Mouse (Mus musculus): ENCODE results near the gene Cntrob. TPM values are rescaled to one million over a fixed set of nuclear protein-coding genes. Genes with fewer than 3 reads are reported as not detected.
"Not testable (repeated sequence)": the region's sequence is repeated elsewhere in the genome, so short reads cannot be mapped to it uniquely, and the experiment has no call there.

The Cntrob gene
- polyA plus RNA-seq, 1 experiment from 2014 or later: 18.6 TPM

DNA sequence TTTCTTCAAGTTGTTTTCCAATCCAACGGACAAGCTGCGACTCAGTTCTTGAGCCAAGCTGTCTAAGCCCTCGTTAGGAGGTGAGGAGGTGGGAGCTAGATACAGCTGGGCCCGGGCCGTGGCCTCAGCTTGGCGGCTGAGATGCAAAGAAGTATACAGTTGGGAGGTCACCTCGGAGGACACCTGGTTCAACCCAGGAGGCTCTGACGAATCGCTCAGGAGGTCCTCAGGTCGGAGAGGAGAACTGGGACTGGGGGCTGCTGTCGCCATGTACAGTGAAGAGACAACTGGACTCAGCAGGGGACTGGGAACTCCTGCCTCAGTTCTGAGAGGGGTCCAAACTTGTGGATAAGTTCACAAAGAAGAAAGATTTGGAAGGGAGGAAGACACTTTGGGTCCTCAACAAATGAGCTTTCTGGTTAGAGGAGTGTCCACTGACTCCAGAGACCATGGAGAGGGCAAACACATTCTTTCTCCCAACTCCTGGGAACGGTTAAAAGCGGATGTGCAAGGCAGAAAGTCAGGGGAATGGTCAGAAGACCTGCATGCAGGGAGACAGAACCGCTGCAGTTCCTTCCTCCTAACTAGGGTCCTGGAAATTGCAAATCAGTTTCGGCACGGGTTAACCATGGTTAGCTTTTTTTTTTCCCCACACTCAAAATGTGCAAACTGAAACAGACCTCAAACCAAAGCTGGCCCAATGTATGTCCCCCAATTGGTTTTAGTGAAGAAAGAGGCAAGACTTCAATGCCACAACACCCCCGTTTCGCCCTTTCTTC lies 693 bp downstream of the Cntrob start:
- Histone ChIP-seq H3K4me2 (peak overlapping the region; percentile 71), H3K4me1 (peaks cover 35% of the 10 kb centered on the region), H3K27me3 (replicated peaks) (0 out of 2 replicates have a peak, but pooled peaks cover 3% of the 10 kb centered on the region), H3K36me3 (peaks cover 16% of the 10 kb centered on the region; the same call in 1 of the 2 replicates), H3K4me3 (replicated peaks) (peak overlapping the region; percentile 63), H3K9me3 (no peaks in the 10 kb centered on the region), H3K9ac (peak overlapping the region; percentile 71; the same call in 1 of the 2 replicates), H3K27ac (peak overlapping the region; percentile 81)
- WGBS: 11% methylated on average over 18 of the region's 18 CpGs
- ATAC-seq (ENCODE audit: insufficient read depth, low FRiP score, low read depth): no peak

DNA sequence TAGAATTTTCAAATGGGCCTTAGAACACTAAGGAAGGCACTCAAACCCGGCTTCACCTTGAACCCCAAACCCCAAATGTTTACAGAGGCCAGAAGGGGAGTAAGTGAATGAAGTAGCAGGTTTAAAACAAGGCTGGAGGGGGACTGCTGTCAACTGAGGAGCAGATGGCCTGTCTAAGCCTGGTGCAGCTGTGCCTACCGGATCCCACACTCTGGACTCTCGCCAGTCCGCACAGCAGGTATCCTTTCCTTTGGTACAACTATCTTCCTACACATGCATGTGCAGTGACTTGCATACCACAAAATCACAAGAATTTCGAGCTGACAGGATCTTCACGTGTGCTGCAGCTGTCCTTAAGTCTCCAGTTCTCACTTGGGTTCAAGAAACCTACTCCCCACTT lies 1.6 kb downstream of the Cntrob start:
- ATAC-seq (ENCODE audit: insufficient read depth, low FRiP score, low read depth): no peak
- WGBS: 65% methylated on average over 6 of the region's 6 CpGs
- H3K36me3 ChIP-seq: peaks cover 19% of the 10 kb centered on the region; the same call in 1 of the 2 replicates
- no peaks in the 10 kb centered on the region for H3K9me3 ChIP-seq
- H3K4me1 ChIP-seq: peaks cover 35% of the 10 kb centered on the region
- no peaks in the 10 kb centered on the region for H3K27me3 ChIP-seq (replicated peaks)
- 0 out of 2 replicates have a peak overlapping the region, but pooled peaks have one; percentile 63 for H3K4me3 ChIP-seq (replicated peaks)
- H3K4me2 ChIP-seq: peak overlapping the region; percentile 71
- 0 out of 2 replicates have a peak overlapping the region, but pooled peaks have one; percentile 71 for H3K9ac ChIP-seq
- no peak overlapping the region for H3K27ac ChIP-seq

DNA sequence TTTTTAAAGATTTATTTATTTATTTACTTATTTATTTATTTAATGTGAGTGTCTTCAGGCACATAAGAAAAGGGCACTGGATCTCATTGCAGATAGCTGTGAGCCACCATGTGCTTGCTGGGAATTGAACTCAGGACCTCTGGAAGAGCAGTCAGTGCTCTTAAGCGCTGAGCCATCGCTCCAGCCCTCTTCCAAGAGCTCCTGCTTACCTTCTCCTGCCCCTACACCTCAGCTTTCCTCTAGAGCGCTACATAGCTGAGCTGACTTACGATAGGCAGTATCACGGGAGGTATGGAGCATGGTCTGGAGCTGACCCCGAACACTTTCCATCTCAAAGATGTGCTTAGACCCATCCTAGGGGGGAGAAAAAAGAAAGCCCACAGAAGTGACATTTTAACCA lies 2.0 kb downstream of the Cntrob start:
- Histone ChIP-seq H3K27me3 (replicated peaks) (no peaks in the 10 kb centered on the region), H3K9me3 (no peaks in the 10 kb centered on the region), H3K36me3 (peaks cover 19% of the 10 kb centered on the region; the same call in 1 of the 2 replicates), H3K27ac (no peak overlapping the region), H3K4me2 (0 out of 2 replicates have a peak overlapping the region, but pooled peaks have one; percentile 71), H3K4me1 (peaks cover 32% of the 10 kb centered on the region), H3K4me3 (replicated peaks) (no peak overlapping the region), H3K9ac (no peak overlapping the region)
- 93% methylated on average over 6 of the region's 6 CpGs for WGBS
- ATAC-seq (ENCODE audit: insufficient read depth, low FRiP score, low read depth): no peak

DNA sequence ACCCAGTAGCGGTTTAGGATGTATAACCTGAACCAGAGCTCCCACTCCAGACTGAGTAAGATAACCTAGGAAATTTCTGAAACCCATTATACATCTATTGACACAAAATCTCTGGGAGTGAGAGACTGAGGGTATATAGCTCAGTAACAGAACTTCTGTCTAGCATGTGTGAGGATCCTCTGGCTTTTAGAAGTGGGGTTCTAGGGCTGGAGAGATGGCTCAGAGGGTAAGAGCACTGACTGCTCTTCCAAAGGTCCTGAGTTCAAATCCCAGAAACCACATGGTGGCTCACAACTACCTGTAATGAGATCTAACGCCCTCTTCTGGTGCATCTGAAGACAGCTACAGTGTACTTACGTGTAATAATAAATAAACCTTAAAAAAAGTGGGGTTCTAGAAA lies 5.6 kb downstream of the Cntrob start:
- not testable (repeated sequence) for H3K4me2 ChIP-seq; H3K27ac ChIP-seq; H3K9ac ChIP-seq; H3K27me3 ChIP-seq (replicated peaks); ATAC-seq (ENCODE audit: insufficient read depth, low FRiP score, low read depth); H3K9me3 ChIP-seq; H3K4me3 ChIP-seq (replicated peaks)
- Histone ChIP-seq H3K4me1 (peaks cover 15% of the 10 kb centered on the region; the same call in 1 of the 2 replicates), H3K36me3 (peaks cover 19% of the 10 kb centered on the region; the same call in 1 of the 2 replicates)
- 88% methylated on average over 3 of the region's 3 CpGs for WGBS

DNA sequence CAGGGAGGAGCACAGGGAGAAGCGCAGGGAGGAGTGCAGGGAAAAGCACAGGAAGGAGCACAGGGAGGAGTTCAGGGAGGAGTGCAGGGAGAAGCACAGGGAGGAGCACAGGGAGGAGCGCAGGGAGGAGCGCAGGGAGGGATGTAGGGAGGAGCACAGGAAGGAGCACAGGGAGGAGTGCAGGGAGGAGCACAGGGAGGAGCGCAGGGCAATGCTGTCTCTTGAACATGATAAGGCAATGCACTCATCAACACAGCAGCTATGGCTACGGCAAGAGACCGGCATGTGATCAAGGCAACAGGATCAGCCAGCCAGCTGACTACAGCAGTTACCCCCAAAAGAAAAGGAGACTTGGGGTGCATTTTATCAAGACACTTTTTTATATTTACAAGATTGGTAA lies 7.2 kb downstream of the Cntrob start:
- Histone ChIP-seq H3K27ac (no peak overlapping the region), H3K27me3 (replicated peaks) (no peaks in the 10 kb centered on the region), H3K4me2 (no peak overlapping the region), H3K4me3 (replicated peaks) (no peak overlapping the region), H3K4me1 (no peaks in the 10 kb centered on the region), H3K36me3 (peaks cover 19% of the 10 kb centered on the region; the same call in 1 of the 2 replicates), H3K9ac (no peak overlapping the region), H3K9me3 (no peaks in the 10 kb centered on the region)
- no peak for ATAC-seq (ENCODE audit: insufficient read depth, low FRiP score, low read depth)
- WGBS: 96% methylated on average over 6 of the region's 6 CpGs

DNA sequence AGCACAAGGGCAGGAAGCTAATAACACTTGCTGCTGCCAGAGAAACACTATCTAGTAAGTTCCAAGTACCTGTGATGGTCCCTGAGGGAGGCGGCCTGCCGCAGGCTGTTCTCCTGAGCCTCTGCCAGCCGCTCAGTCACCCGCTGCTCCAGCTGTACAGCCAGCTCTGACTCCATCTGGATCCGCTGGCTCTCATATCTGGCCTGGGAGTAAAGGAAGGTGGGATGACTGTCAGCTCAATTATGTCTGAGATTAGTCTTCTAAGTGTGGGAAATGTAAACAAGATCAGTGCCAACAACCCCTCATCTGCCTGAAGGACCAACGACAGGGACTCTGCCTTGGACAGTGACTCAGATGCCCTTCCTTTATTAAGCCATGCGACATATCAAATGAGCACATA lies 12.3 kb downstream of the Cntrob start:
- no peak for ATAC-seq (ENCODE audit: insufficient read depth, low FRiP score, low read depth)
- no peak overlapping the region for H3K4me3 ChIP-seq (replicated peaks)
- H3K9me3 ChIP-seq: no peaks in the 10 kb centered on the region
- no peak overlapping the region for H3K27ac ChIP-seq
- no peak overlapping the region for H3K9ac ChIP-seq
- peaks cover 32% of the 10 kb centered on the region for H3K36me3 ChIP-seq
- WGBS: 81% methylated on average over 7 of the region's 7 CpGs
- no peaks in the 10 kb centered on the region for H3K27me3 ChIP-seq (replicated peaks)
- H3K4me2 ChIP-seq: no peak overlapping the region
- H3K4me1 ChIP-seq: no peaks in the 10 kb centered on the region

DNA sequence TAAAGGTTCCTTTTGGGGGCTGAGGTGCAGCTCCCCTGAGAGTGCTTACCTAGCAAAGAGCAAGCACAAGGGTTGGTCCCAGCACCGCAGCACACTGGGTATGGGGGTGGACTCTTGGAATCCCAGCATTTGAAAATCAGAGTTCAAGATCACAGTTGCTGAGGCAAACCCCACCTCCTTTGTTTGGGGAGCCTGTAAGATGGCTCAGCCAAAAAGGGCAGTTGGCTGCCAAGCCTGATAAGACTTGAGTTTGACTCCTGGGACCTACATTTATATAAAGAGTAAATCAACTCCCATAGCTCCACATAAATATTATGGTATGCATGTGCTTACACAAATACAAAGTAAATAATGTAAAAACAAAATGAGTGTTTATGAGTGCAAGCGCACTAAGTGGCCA lies 17.5 kb downstream of the Cntrob start:
- ATAC-seq (ENCODE audit: insufficient read depth, low FRiP score, low read depth): no peak
- Histone ChIP-seq H3K9ac (no peak overlapping the region), H3K36me3 (peaks cover 42% of the 10 kb centered on the region), H3K27ac (no peak overlapping the region), H3K27me3 (replicated peaks) (no peaks in the 10 kb centered on the region), H3K4me1 (no peaks in the 10 kb centered on the region), H3K4me2 (no peak overlapping the region), H3K4me3 (replicated peaks) (no peak overlapping the region), H3K9me3 (no peaks in the 10 kb centered on the region)
- WGBS: 83% methylated on average over 2 of the region's 2 CpGs

DNA sequence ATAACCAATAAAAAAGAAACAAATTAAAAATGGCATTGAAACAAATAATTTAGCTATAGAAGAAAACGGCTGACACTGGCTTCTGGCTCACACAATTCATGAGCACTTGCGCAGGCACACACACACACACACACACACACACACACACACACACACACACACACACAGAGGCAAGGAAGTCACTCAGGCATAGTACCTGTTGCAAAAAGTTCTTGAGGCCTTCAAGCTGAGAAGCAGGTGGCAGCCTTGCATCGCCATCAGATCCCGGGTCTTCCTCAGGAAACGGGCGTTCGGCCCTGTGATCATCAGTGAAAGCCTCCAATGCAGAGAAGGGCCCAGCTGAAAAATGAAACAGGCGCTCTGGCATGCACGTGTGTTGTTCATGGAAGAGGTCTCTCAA lies 18.3 kb downstream of the Cntrob start:
- Histone ChIP-seq H3K4me2 (no peak overlapping the region), H3K9ac (no peak overlapping the region), H3K9me3 (no peaks in the 10 kb centered on the region), H3K4me3 (replicated peaks) (no peak overlapping the region), H3K27me3 (replicated peaks) (no peaks in the 10 kb centered on the region), H3K4me1 (no peaks in the 10 kb centered on the region), H3K36me3 (peaks cover 35% of the 10 kb centered on the region), H3K27ac (no peak overlapping the region)
- no peak for ATAC-seq (ENCODE audit: insufficient read depth, low FRiP score, low read depth)
- 91% methylated on average over 9 of the region's 9 CpGs for WGBS

DNA sequence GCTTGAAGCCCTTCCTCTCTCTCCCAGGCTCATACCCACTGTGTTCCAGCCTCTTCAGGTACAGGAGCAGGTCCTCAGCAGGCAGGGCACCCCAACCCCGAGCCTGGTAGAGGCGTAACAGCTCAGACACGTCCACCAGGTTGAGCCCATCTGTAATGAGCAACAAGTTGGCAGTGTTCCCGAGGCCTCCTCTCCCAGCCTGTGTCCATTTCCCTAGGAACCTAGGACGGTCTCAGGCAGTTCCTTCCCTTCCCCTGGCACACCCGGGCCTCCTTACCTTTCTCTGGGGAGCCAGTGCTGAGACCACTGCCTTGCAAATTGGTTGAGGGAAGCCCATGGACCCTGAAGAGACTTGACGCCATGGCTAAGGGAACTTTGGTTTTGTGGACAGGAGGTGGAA lies 20.8 kb downstream of the Cntrob start:
- Histone ChIP-seq H3K27ac (no peak overlapping the region), H3K4me3 (replicated peaks) (no peak overlapping the region), H3K9ac (no peak overlapping the region), H3K27me3 (replicated peaks) (no peaks in the 10 kb centered on the region), H3K36me3 (peaks cover 22% of the 10 kb centered on the region), H3K4me1 (no peaks in the 10 kb centered on the region), H3K9me3 (no peaks in the 10 kb centered on the region), H3K4me2 (no peak overlapping the region)
- WGBS: 81% methylated on average over 7 of the region's 7 CpGs
- no peak for ATAC-seq (ENCODE audit: insufficient read depth, low FRiP score, low read depth)

DNA sequence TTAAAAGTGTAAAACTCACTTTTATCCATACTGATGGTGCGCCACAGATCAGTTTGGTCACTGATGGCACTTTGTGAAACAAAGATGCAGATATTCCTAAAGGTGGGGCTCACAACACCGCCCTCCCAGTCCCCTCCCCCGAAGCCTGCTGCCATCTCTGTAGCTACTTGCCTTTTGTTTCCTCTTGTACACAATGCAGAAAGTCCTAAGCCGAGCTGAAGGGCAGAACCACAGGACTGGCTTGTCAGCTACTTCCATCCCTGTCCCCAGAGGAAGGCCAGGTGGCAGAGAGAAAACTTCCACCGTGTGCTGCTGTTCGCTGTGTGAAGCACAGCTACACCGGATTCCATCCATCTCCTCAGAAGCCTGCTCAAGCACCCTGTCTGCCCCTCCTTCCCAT lies 25.3 kb downstream of the Cntrob start:
- H3K9ac ChIP-seq: no peak overlapping the region

DNA sequence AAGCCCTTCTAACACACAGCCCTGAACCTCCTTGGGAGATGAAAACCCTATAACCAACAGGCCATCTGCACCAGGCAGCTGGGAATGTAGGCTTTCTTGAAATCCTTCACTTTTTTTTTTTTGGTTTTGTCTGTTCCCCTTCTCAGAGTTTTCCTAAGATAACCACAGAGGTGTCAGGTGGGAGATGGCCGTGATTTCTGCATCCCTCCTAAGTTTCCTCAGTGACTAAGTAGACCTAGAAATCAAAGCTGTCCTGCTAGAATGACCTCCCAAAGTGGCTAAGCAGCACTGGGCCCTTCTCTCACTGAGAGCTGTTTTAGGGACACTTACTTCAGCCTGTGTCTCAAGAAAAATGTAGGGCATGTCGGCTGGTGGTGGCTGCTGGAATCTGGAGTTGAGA lies 25.8 kb downstream of the Cntrob start:
- Histone ChIP-seq H3K4me3 (replicated peaks) (no peak overlapping the region), H3K4me1 (no peaks in the 10 kb centered on the region), H3K27ac (no peak overlapping the region), H3K36me3 (peaks cover 11% of the 10 kb centered on the region), H3K9me3 (no peaks in the 10 kb centered on the region), H3K4me2 (no peak overlapping the region), H3K9ac (no peak overlapping the region), H3K27me3 (replicated peaks) (no peaks in the 10 kb centered on the region)
- WGBS: 89% methylated on average over 2 of the region's 2 CpGs
- no peak for ATAC-seq (ENCODE audit: insufficient read depth, low FRiP score, low read depth)

More for the DNA sequence above, 25.3 kb downstream of the Cntrob start:
- H3K4me1 ChIP-seq: no peaks in the 10 kb centered on the region
- no peak overlapping the region for H3K4me3 ChIP-seq (replicated peaks)
- no peaks in the 10 kb centered on the region for H3K27me3 ChIP-seq (replicated peaks)
- no peak overlapping the region for H3K4me2 ChIP-seq
- H3K27ac ChIP-seq: no peak overlapping the region
- H3K9me3 ChIP-seq: no peaks in the 10 kb centered on the region
- peaks cover 16% of the 10 kb centered on the region for H3K36me3 ChIP-seq
- ATAC-seq (ENCODE audit: insufficient read depth, low FRiP score, low read depth): no peak
- 74% methylated on average over 7 of the region's 7 CpGs for WGBS

DNA sequence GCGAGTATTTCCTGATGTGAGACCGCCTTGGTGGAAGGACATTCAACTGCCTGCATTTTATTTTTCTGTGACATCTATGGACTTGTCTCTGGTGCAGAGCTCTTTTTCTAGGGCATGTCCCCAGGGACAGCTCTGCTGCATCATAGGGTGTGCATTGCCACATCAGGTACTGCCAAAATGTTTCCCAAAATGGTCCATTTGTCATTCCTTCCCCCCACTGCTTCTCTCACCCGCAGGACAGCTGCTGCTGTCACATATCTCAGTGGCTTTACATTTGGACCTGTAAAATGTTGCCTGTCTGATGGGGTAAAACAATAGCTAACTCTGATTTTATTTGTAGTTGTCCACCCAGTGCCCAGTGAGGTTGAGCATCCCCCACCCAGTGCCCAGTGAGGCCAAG lies 28.3 kb downstream of the Cntrob start:
- H3K4me3 ChIP-seq (replicated peaks): no peak overlapping the region
- ATAC-seq (ENCODE audit: insufficient read depth, low FRiP score, low read depth): no peak
- H3K4me1 ChIP-seq: no peaks in the 10 kb centered on the region
- 87% methylated on average over 3 of the region's 3 CpGs for WGBS
- 0 out of 2 replicates have a peak, but pooled peaks cover 6% of the 10 kb centered on the region for H3K36me3 ChIP-seq
- H3K27ac ChIP-seq: no peak overlapping the region
- no peaks in the 10 kb centered on the region for H3K27me3 ChIP-seq (replicated peaks)
- H3K4me2 ChIP-seq: no peak overlapping the region
- no peaks in the 10 kb centered on the region for H3K9me3 ChIP-seq
- H3K9ac ChIP-seq: no peak overlapping the region
